Mouse (Mus musculus) small intestine, adult 2 months (tissue): ENCODE measurements around the gene Anln. TPM values are rescaled to one million over a fixed set of nuclear protein-coding genes. Genes with fewer than 3 reads are reported as not detected.

Source experiments
- H3K27ac ChIP-seq: fragments of 200-500 bp; 2 replicates; pipeline ENCODE4 v1.5.1; 2012; ENCODE audit warnings: low read depth, low read length, control low read depth, inconsistent platforms; ENCODE audit not compliant: insufficient read depth
- H3K27me3 ChIP-seq: fragments of 200-500 bp; 2 replicates; pipeline ENCODE4 v1.6.1; 2012; ENCODE audit warnings: mild to moderate bottlenecking, moderate library complexity, low read length, inconsistent platforms; ENCODE audit not compliant: control insufficient read depth, insufficient read depth
- H3K36me3 ChIP-seq: fragments of 200-500 bp; 2 replicates; pipeline ENCODE4 v1.6.1; 2012; ENCODE audit warnings: mild to moderate bottlenecking, low read length, control low read depth, inconsistent platforms; ENCODE audit not compliant: control insufficient read depth, insufficient read depth
- H3K4me1 ChIP-seq: fragments of 200-500 bp; 2 replicates; pipeline ENCODE4 v1.6.1; 2012; ENCODE audit warnings: low read length, inconsistent platforms, mixed read lengths; ENCODE audit not compliant: control insufficient read depth, insufficient read depth, insufficient read length
- H3K4me3 ChIP-seq: fragments of 200-500 bp; 2 replicates; pipeline ENCODE4 v1.5.1; 2012; ENCODE audit warnings: low read depth, mild to moderate bottlenecking, control low read depth, inconsistent platforms, low read length, moderate library complexity
- CTCF ChIP-seq: fragments of 200-500 bp; IDR thresholded peaks from 2 replicates; pipeline ENCODE4 v1.5.1; 2012; ENCODE audit warnings: low read depth, mild to moderate bottlenecking, control low read depth, inconsistent platforms, low read length, moderate library complexity, mixed read lengths; ENCODE audit not compliant: insufficient replicate concordance, insufficient read length; ENCODE audit errors: extremely low read depth
- POLR2A ChIP-seq: fragments of 200-500 bp; IDR thresholded peaks from 2 replicates; pipeline ENCODE4 v1.6.1; 2012; ENCODE audit warnings: low read depth, mild to moderate bottlenecking, control low read depth, inconsistent platforms, low read length, moderate library complexity
- WGBS: fragments of 180-500 bp; shearing (Covaris S2); methylation state at CpG from one replicate; pipeline ENCODE4 v1.1.7; 2018; 5-methylcytosine and 5-hydroxymethylcytosine counted together
- polyA plus RNA-seq: library from polyadenylated mRNA; depleted of rRNA; stranded (reverse); fragments of >200 nt; gene quantifications from 2 replicates; pipeline ENCODE4 v1.2.3, GENCODE M21; 2012

The Anln gene
- polyA plus RNA-seq, 1 experiment = 1.3 TPM

DNA sequence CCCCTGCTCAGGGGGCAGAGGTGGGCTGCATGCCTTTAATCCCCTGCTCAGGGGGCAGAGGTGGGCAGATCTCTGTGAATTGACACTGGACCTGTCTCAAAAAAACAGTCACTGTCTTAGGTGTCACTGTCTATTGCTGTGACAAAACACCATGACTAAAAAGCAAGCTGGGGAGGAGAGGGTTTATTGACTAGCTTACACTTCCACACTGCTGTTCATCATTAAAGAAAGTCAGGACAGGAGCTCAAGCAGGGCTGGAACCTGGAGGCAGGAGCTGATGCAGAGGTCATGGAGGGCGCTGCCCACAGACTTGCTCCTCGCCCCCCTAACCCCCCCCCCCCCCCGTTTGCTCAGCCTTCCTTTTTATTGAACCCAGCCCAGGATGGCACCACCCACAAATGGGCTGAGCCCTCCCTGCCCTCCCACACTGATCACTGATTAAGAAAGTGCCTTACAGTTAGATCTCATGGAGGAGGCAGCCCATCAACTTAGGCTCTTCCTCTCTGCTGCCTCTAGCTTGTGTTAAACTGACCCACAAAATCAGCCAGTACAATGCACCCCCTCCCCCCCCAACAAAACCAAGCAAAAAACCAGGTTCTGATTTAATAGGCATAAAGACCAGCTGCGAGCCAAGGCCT, 39.2 kb upstream of the Anln start:
- WGBS = 51% methylated on average over 4 of the region's 4 CpGs
- Histone ChIP-seq H3K4me3 (no peak overlapping the region), H3K4me1 (no peaks in the 10 kb centered on the region), H3K27me3 (no peaks in the 10 kb centered on the region), H3K36me3 (no peaks in the 10 kb centered on the region), H3K27ac (no peak overlapping the region)
- TF ChIP-seq POLR2A (no peak), CTCF (no peak)

DNA sequence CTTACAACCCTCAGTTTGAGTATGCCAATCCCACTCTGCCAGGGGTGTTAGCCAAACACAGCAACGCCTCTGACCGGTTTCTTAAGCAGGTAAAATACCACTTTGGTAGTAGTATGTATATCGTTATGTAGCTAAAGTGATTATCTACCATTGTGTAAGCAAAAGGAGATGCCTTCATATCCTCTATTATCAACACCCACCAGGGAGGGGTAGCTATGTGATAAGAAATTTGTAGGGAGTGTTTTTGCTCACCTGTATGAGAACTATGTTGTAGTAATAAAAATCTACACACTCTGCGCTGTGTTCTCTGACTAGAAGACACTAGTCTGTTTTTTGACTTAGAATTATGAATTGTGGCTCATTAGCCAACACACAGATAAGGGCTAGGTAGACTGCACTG, 35.7 kb upstream of the Anln start:
- Histone ChIP-seq H3K27me3 (no peaks in the 10 kb centered on the region), H3K27ac (no peak overlapping the region), H3K36me3 (no peaks in the 10 kb centered on the region), H3K4me1 (no peaks in the 10 kb centered on the region), H3K4me3 (no peak overlapping the region)
- TF ChIP-seq POLR2A (no peak), CTCF (no peak)
- WGBS = 84% methylated on average over 4 of the region's 4 CpGs

DNA sequence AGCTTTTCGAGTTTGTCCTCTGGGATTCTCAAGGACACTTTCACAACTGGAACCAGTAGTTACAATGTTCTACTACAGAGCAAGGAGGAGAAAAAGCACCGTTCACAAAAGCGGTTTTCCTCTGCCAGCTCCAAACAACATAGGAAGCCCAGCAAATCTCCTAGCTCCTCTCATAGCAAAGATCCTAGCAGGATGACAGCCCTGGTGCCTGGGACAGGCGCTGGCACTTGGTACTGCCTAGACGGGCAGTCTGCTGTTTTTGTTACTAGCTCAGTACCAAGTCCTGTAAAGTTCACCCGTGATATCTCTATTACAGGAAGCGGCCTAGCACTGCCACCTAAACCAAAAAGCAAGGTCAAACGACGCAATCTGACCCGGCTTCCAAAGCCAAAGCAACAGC, 35.2 kb upstream of the Anln start:
- Histone ChIP-seq H3K27ac (no peak overlapping the region), H3K27me3 (no peaks in the 10 kb centered on the region), H3K36me3 (no peaks in the 10 kb centered on the region), H3K4me1 (no peaks in the 10 kb centered on the region), H3K4me3 (no peak overlapping the region)
- TF ChIP-seq CTCF (no peak), POLR2A (no peak)
- 75% methylated on average over 10 of the region's 10 CpGs for WGBS

DNA sequence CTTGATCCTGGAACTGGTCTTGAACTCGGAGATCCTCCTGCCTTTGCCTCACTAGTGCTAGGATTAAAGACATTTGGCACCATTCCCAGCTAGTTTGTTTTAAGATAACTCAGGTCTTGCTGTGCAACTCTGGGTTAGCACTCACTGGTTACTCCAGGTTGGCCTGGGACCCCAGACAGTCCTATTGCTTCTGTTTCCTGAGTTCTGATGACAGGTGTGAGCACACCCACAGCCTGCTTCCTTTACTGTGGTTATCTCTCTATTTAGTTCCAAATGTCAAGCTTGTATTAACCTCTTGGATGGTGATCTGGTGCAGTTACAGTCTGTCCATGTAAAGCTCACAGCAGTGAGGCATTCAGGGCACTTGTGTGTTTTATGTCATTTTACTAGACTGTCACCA, 34.5 kb upstream of the Anln start:
- no peak for TF ChIP-seq CTCF
- TF ChIP-seq POLR2A = no peak
- H3K4me3 ChIP-seq = no peak overlapping the region
- WGBS = 50% methylated on average over 1 of the region's 1 CpGs

DNA sequence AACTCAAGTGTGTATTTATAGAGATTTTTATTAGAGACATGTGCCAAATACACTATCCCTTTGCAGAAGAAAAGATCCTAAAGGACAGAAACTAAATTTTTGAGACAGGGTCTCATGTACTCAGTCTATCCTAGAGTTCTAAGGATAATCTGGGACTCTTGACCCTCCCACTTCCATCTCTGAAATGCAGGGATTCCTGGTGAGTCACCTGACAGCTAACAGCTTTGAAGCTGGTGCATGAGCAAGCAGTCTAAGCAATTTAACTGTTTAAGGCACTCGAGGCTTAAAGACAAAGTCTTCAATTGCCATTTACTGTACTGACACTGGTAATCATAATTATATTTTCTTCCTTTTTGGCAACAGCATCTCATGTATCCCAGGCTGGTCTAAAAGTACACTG, 33.6 kb upstream of the Anln start:
- Histone ChIP-seq H3K27me3 (no peaks in the 10 kb centered on the region), H3K4me1 (no peaks in the 10 kb centered on the region), H3K27ac (no peak overlapping the region), H3K4me3 (no peak overlapping the region), H3K36me3 (no peaks in the 10 kb centered on the region)
- TF ChIP-seq POLR2A = no peak
- no peak for TF ChIP-seq CTCF
- WGBS = 44% methylated on average over 1 of the region's 1 CpGs

More for the DNA sequence above, 34.5 kb upstream of the Anln start:
- Histone ChIP-seq H3K4me1 (no peaks in the 10 kb centered on the region), H3K27ac (no peak overlapping the region), H3K27me3 (no peaks in the 10 kb centered on the region), H3K36me3 (no peaks in the 10 kb centered on the region)

DNA sequence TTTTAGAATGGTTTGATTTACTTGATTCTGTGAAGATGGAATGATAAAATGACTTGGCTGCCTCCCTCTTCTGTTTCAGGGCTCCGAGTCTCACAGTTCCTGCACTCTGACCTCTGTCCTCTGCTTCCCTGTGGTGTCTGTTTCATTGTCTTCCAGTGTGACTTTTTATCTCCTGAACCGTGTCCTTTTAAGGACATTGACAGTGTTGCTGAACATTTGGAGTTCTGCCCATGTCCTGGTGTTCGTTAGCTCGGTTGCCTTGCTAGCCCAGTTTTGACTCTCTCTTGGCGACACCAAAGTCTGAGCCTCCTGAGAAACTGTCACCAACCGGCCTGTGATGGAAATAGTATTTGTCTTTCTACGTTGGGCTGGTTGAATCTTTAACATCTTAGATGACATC, 31.5 kb upstream of the Anln start:
- Histone ChIP-seq H3K27ac (no peak overlapping the region), H3K4me3 (no peak overlapping the region), H3K4me1 (no peaks in the 10 kb centered on the region), H3K27me3 (no peaks in the 10 kb centered on the region), H3K36me3 (no peaks in the 10 kb centered on the region)
- WGBS = 31% methylated on average over 7 of the region's 7 CpGs
- TF ChIP-seq CTCF (no peak), POLR2A (no peak)

DNA sequence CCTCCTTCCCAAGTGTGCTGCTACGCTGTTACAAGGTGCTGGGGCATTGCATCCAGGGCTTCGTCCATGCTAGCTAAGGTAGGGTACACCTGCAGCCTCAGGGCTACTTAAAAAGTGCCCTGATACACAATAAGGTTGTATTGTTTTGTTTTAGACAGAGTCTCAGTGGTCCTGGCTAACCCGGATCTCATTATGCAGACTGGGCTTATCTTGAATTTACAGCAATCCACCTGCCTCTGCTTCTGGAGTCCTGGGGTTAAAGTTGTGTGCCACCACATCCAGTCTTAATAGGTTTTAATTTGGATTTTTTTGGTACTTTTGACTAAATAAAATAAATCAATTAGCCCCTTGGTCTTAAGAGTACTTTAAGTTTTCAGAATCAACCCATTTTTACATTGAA, 30.9 kb upstream of the Anln start:
- H3K4me3 ChIP-seq = no peak overlapping the region
- no peaks in the 10 kb centered on the region for H3K27me3 ChIP-seq
- no peak for TF ChIP-seq CTCF
- H3K4me1 ChIP-seq = no peaks in the 10 kb centered on the region
- no peaks in the 10 kb centered on the region for H3K36me3 ChIP-seq
- no peak overlapping the region for H3K27ac ChIP-seq
- WGBS = 88% methylated on average over 3 of the region's 3 CpGs
